Mouse (Mus musculus) CH12.LX (cell line): ENCODE measurements around the gene Ppp4r3b. TPM values are rescaled to one million over a fixed set of nuclear protein-coding genes. Genes with fewer than 3 reads are reported as not detected.

Experiments
- DNase-seq: peaks from one replicate; pipeline ENCODE4 v3.0.0-alpha.2; 2013; ENCODE audit errors: extremely low read depth
- H3K27ac ChIP-seq: 2 replicates; pipeline ENCODE4 v1.5.1; 2012; ENCODE audit warnings: low read depth, mild to moderate bottlenecking, control low read depth, moderate library complexity; ENCODE audit not compliant: insufficient read depth
- H3K27me3 ChIP-seq: replicated peaks from 2 replicates; pipeline ENCODE3; 2012; ENCODE audit warnings: inconsistent platforms
- H3K36me3 ChIP-seq, 2 experiments: replicated peaks in 1 of 2; 2 replicates each; pipeline versions ENCODE3 to v1.6.1; 2012; ENCODE audit warnings: inconsistent platforms in 1 of 2, low read length in 1 of 2, mild to moderate bottlenecking in 1 of 2, mixed read lengths in 1 of 2, moderate library complexity in 1 of 2; ENCODE audit not compliant: control insufficient read depth in 1 of 2, insufficient read depth in 1 of 2
- H3K4me1 ChIP-seq, 2 experiments: 2 replicates each; pipeline ENCODE4 v1.6.1; 2012; ENCODE audit warnings: inconsistent platforms in 1 of 2, moderate library complexity in 1 of 2; ENCODE audit not compliant: insufficient read depth in 2 of 2, control insufficient read depth in 1 of 2
- H3K4me2 ChIP-seq: 2 replicates; pipeline ENCODE4 v1.6.1; 2012; ENCODE audit warnings: low read depth, mild to moderate bottlenecking, control low read depth; ENCODE audit not compliant: poor library complexity, insufficient read depth, severe bottlenecking
- H3K4me3 ChIP-seq, 3 experiments: fragments of 150-350 bp in 1 of 3; sonication (generic) in 1 of 3; replicated peaks in 1 of 3; 2 replicates each; pipeline versions ENCODE3 to v1.5.1; 2011 to 2012; ENCODE audit warnings: low read depth in 2 of 3, low read length in 2 of 3, mild to moderate bottlenecking in 2 of 3, moderate library complexity in 2 of 3, control low read depth in 1 of 3, improper control_type of control experiment in 1 of 3, inconsistent platforms in 1 of 3, mixed read lengths in 1 of 3; ENCODE audit not compliant: poor library complexity in 1 of 3
- H3K79me2 ChIP-seq: replicated peaks from 2 replicates; pipeline ENCODE4 v1.6.1; 2012; ENCODE audit warnings: mild to moderate bottlenecking, moderate library complexity; ENCODE audit not compliant: control insufficient read depth, poor library complexity, insufficient read depth, severe bottlenecking; ENCODE audit errors: extremely low read depth
- H3K9ac ChIP-seq: 2 replicates; pipeline ENCODE4 v1.6.1; 2012; ENCODE audit warnings: low read depth, mild to moderate bottlenecking, control low read depth, moderate library complexity; ENCODE audit not compliant: insufficient read depth
- H3K9me3 ChIP-seq: replicated peaks from 2 replicates; pipeline ENCODE3; 2012; ENCODE audit warnings: low read length, inconsistent platforms, mixed read lengths
- CHD1 ChIP-seq: IDR thresholded peaks from 2 replicates; pipeline ENCODE4 v1.6.1; 2012; ENCODE audit warnings: low read depth, low read length, improper control_type of control experiment, inconsistent platforms
- CTCF ChIP-seq, 2 experiments: IDR thresholded peaks in 1 of 2; conservative IDR thresholded peaks in 1 of 2; 2 replicates each; pipeline ENCODE4 v1.5.1; 2011 to 2012; ENCODE audit warnings: low read depth in 2 of 2, low read length in 2 of 2, improper control_type of control experiment in 1 of 2, inconsistent platforms in 1 of 2, mild to moderate bottlenecking in 1 of 2, moderate library complexity in 1 of 2
- E2F4 ChIP-seq: IDR thresholded peaks from 2 replicates; pipeline ENCODE4 v1.6.1; 2011; ENCODE audit warnings: low read depth, low read length, improper control_type of control experiment; ENCODE audit not compliant: insufficient replicate concordance
- ELF1 ChIP-seq: IDR thresholded peaks from 2 replicates; pipeline ENCODE4 v1.6.1; 2014; ENCODE audit warnings: low read depth, mild to moderate bottlenecking, inconsistent platforms, low read length, improper control_type of control experiment
- EP300 ChIP-seq: IDR thresholded peaks from 2 replicates; pipeline ENCODE4 v1.6.1; 2011; ENCODE audit warnings: low read length, improper control_type of control experiment
- GABPA ChIP-seq: IDR thresholded peaks from 2 replicates; pipeline ENCODE4 v1.6.1; 2012; ENCODE audit warnings: low read depth, low read length, improper control_type of control experiment, inconsistent platforms; ENCODE audit not compliant: insufficient replicate concordance
- HCFC1 ChIP-seq: IDR thresholded peaks from 2 replicates; pipeline ENCODE4 v1.6.1; 2012; ENCODE audit warnings: low read depth, mild to moderate bottlenecking, inconsistent platforms, low read length, improper control_type of control experiment
- IRF4 ChIP-seq: IDR thresholded peaks from 2 replicates; pipeline ENCODE4 v1.6.1; 2014; ENCODE audit warnings: low read depth, mild to moderate bottlenecking, inconsistent platforms, low read length, improper control_type of control experiment
- JUN ChIP-seq: IDR thresholded peaks from 2 replicates; pipeline ENCODE4 v1.6.1; 2011; ENCODE audit warnings: low read depth, mild to moderate bottlenecking, low read length, improper control_type of control experiment, moderate library complexity; ENCODE audit not compliant: insufficient read depth
- JUND ChIP-seq: conservative IDR thresholded peaks from 2 replicates; pipeline ENCODE4 v1.6.1; 2011; ENCODE audit warnings: low read depth, low read length, improper control_type of control experiment
- KAT2A ChIP-seq: IDR thresholded peaks from 2 replicates; pipeline ENCODE4 v1.6.1; 2012; ENCODE audit warnings: low read length, improper control_type of control experiment, inconsistent platforms; ENCODE audit not compliant: insufficient replicate concordance
- MAFK ChIP-seq: IDR thresholded peaks from 2 replicates; pipeline ENCODE4 v1.6.1; 2011; ENCODE audit warnings: low read length, improper control_type of control experiment; ENCODE audit not compliant: insufficient replicate concordance
- MAX ChIP-seq: IDR thresholded peaks from 2 replicates; pipeline ENCODE4 v1.6.1; 2011; ENCODE audit warnings: low read length, improper control_type of control experiment
- MEF2A ChIP-seq: IDR thresholded peaks from 2 replicates; pipeline ENCODE4 v1.6.1; 2014; ENCODE audit warnings: low read depth, mild to moderate bottlenecking, inconsistent platforms, low read length, improper control_type of control experiment, borderline replicate concordance
- MXI1 ChIP-seq: IDR thresholded peaks from 2 replicates; pipeline ENCODE4 v1.6.1; 2011; ENCODE audit warnings: mild to moderate bottlenecking, low read depth, low read length, improper control_type of control experiment
- MYC ChIP-seq: IDR thresholded peaks from 2 replicates; pipeline ENCODE4 v1.6.1; 2011; ENCODE audit warnings: low read depth, mild to moderate bottlenecking, improper control_type of control experiment, low read length
- NELFE ChIP-seq: IDR thresholded peaks from 2 replicates; pipeline ENCODE4 v1.6.1; 2011; ENCODE audit warnings: low read depth, low read length, improper control_type of control experiment
- NRF1 ChIP-seq: IDR thresholded peaks from 2 replicates; pipeline ENCODE4 v1.6.1; 2014; ENCODE audit warnings: low read depth, mild to moderate bottlenecking, inconsistent platforms, low read length, improper control_type of control experiment, moderate library complexity
- PAX5 ChIP-seq: IDR thresholded peaks from 2 replicates; pipeline ENCODE4 v1.6.1; 2012; ENCODE audit warnings: low read length, inconsistent platforms, mixed read lengths
- POLR2A ChIP-seq: IDR thresholded peaks from 2 replicates; pipeline ENCODE4 v1.6.1; 2011; ENCODE audit warnings: low read depth, mild to moderate bottlenecking, improper control_type of control experiment, low read length
- RAD21 ChIP-seq: IDR thresholded peaks from 2 replicates; pipeline ENCODE4 v1.6.1; 2011; ENCODE audit warnings: low read depth, mild to moderate bottlenecking, low read length, improper control_type of control experiment, moderate library complexity
- RCOR1 ChIP-seq: conservative IDR thresholded peaks from 2 replicates; pipeline ENCODE4 v1.6.1; 2012; ENCODE audit warnings: low read depth, mild to moderate bottlenecking, inconsistent platforms, low read length, improper control_type of control experiment
- SIN3A ChIP-seq: IDR thresholded peaks from 2 replicates; pipeline ENCODE4 v1.6.1; 2012; ENCODE audit warnings: low read length, improper control_type of control experiment, inconsistent platforms
- SMC3 ChIP-seq: IDR thresholded peaks from 2 replicates; pipeline ENCODE4 v1.6.1; 2011; ENCODE audit warnings: low read depth, low read length, improper control_type of control experiment
- TBP ChIP-seq: conservative IDR thresholded peaks from 2 replicates; pipeline ENCODE4 v1.6.1; 2011; ENCODE audit warnings: low read depth, low read length, improper control_type of control experiment
- TCF12 ChIP-seq: IDR thresholded peaks from 2 replicates; pipeline ENCODE4 v1.6.1; 2014; ENCODE audit warnings: low read depth, mild to moderate bottlenecking, inconsistent platforms, low read length, improper control_type of control experiment
- USF2 ChIP-seq: conservative IDR thresholded peaks from 2 replicates; pipeline ENCODE4 v1.6.1; 2011; ENCODE audit warnings: low read depth, low read length, improper control_type of control experiment
- ZC3H11A ChIP-seq: IDR thresholded peaks from 2 replicates; pipeline ENCODE4 v1.6.1; 2012; ENCODE audit warnings: low read depth, mild to moderate bottlenecking, inconsistent platforms, low read length, improper control_type of control experiment
- ZMIZ1 ChIP-seq: IDR thresholded peaks from 2 replicates; pipeline ENCODE4 v1.6.1; 2012; ENCODE audit warnings: low read depth, mild to moderate bottlenecking, inconsistent platforms, low read length, improper control_type of control experiment
- ZNF384 ChIP-seq: IDR thresholded peaks from 2 replicates; pipeline ENCODE4 v1.6.1; 2012; ENCODE audit warnings: low read depth, low read length, improper control_type of control experiment, inconsistent platforms
- dilution Hi-C: fragments of 300-500 bp; cut with MboI; formaldehyde crosslinking; loops from 2 replicates; pipeline ENCODE4 v1.14.3; 2020; ENCODE audit warnings: low sequenced_read_pairs; ENCODE audit not compliant: extremely low pct_unique_long_range_greater_than_20kb, extremely low pct_ligation_motif_present
- in situ Hi-C: fragments of 300-500 bp; cut with MboI; formaldehyde crosslinking; loops from 3 replicates; pipeline ENCODE4 v1.14.3; 2019; ENCODE audit warnings: low sequenced_read_pairs, low pct_ligation_motif_present, low pct_unique_long_range_greater_than_20kb, mixed read lengths
- polyA plus RNA-seq: library from polyadenylated mRNA; unstranded; fragments of >175 nt; gene quantifications from 2 replicates; pipeline ENCODE4 v1.2.1, GENCODE M21; 2012; ENCODE audit warnings: low read depth; ENCODE audit not compliant: insufficient read length
- total RNA-seq, 2 experiments: library from RNA; depleted of rRNA; stranded (reverse); fragments of 300-350 nt in 1 of 2; fragments of >200 nt in 1 of 2; gene quantifications; 2 replicates each; pipeline ENCODE4 v1.2.3; 2012 to 2014

The Ppp4r3b gene
- total and polyA plus RNA-seq, 3 experiments, result 95.5 to 127 (median 116) TPM

GRCm38 (mm10) chr11:29254643-29255042 is 82.0 kb downstream of the Ppp4r3b start:
- H3K4me1 ChIP-seq, result peaks cover 0 to 5% of the 10 kb centered on the region in 2 experiments; a peak in 2 of 4 replicates
- dilution Hi-C loops (no loop called here), in situ Hi-C loops (loop anchor here (25.0 kb wide), 1 partner anchor 283 kb away; the partner anchor contains the start of genes Clhc1, Mtif2 and Rps27a)
- H3K9me3 ChIP-seq, result no peaks in the 10 kb centered on the region
- H3K4me2 ChIP-seq, result no peak overlapping the region
- DNase-seq, result no peak
- H3K27ac ChIP-seq, result no peak overlapping the region
- H3K27me3 ChIP-seq, result no peaks in the 10 kb centered on the region
- H3K4me3 ChIP-seq, result no peak overlapping the region
- H3K79me2 ChIP-seq, result no peaks in the 10 kb centered on the region
- no peak overlapping the region for H3K9ac ChIP-seq
- no peaks in the 10 kb centered on the region for H3K36me3 ChIP-seq
- TF ChIP-seq USF2, result no peak
- TF ChIP-seq TCF12, result no peak
- no peak for TF ChIP-seq JUND
- TF ChIP-seq MXI1, result no peak
- no peak for TF ChIP-seq MEF2A
- TF ChIP-seq TBP, result no peak
- no peak for TF ChIP-seq CTCF (conservative IDR thresholded peaks at IDR 0.05 in 1 of 2, IDR thresholded peaks at IDR 0.05 in 1 of 2; ENCODE audit: low read depth in 2 of 2, low read length in 2 of 2)
- TF ChIP-seq POLR2A, result no peak
- TF ChIP-seq ELF1, result no peak
- no peak for TF ChIP-seq NELFE
- TF ChIP-seq JUN, result no peak
- TF ChIP-seq MAX, result no peak
- no peak for TF ChIP-seq RAD21
- no peak for TF ChIP-seq ZNF384
- no peak for TF ChIP-seq ZC3H11A
- TF ChIP-seq ZMIZ1, result no peak
- no peak for TF ChIP-seq GABPA
- TF ChIP-seq, all 38 proteins: peak for 0

GRCm38 (mm10) chr11:29267824-29268223 is 95.1 kb downstream of the Ppp4r3b start:
- no peak overlapping the region for H3K9ac ChIP-seq
- TF ChIP-seq SIN3A (no peak), PAX5 (no peak), SMC3 (peak; percentile 93), ZMIZ1 (no peak), MXI1 (no peak), MYC (peak; percentile 61; the same call in 1 of the 2 replicates), ELF1 (no peak), HCFC1 (no peak), KAT2A (no peak), ZNF384 (no peak), ZC3H11A (peak; percentile 87), EP300 (no peak; the same call in 1 of the 2 replicates), RCOR1 (no peak), CHD1 (no peak), IRF4 (peak; percentile 57), MAX (no peak), MAFK (no peak), NRF1 (no peak), E2F4 (no peak), MEF2A (0 out of 2 replicates have a peak, but pooled peaks have one; percentile 22), CTCF (conservative IDR thresholded peaks at IDR 0.05 in 1 of 2, IDR thresholded peaks at IDR 0.05 in 1 of 2; ENCODE audit: low read depth in 2 of 2, low read length in 2 of 2) (peak; percentile 56 to 96)
- TF ChIP-seq, all 38 proteins: peak for 6
- peak; percentile 52 for DNase-seq
- dilution Hi-C loops, result no loop called here
- in situ Hi-C loops, result loop anchor here (25.0 kb wide), 1 partner anchor 269 kb away; the partner anchor contains the start of genes Clhc1, Mtif2 and Rps27a
- Histone ChIP-seq H3K27ac (no peak overlapping the region), H3K9me3 (peaks cover 2% of the 10 kb centered on the region), H3K79me2 (no peaks in the 10 kb centered on the region), H3K4me3 (no peak overlapping the region), H3K27me3 (no peaks in the 10 kb centered on the region), H3K4me2 (peak overlapping the region; percentile 14; the same call in 1 of the 2 replicates), H3K4me1 (peaks cover 0 to 3% of the 10 kb centered on the region in 2 experiments; a peak in 1 of 4 replicates), H3K36me3 (no peaks in the 10 kb centered on the region)
